Mouse (Mus musculus): Measurements from ENCODE around the gene Anapc2. TPM values are rescaled to one million over a fixed set of nuclear protein-coding genes. Genes with fewer than 3 reads are reported as not detected.
A peak's percentile ranks its signal among the peaks of the same experiment; 100 is the strongest.

The Anapc2 gene
- polyA plus RNA-seq, 1 experiment from 2014 or later = 152 TPM

- no peak overlapping the region for H3K9ac ChIP-seq
- 81% methylated on average over 8 of the region's 8 CpGs for WGBS
- no peaks in the 10 kb centered on the region for H3K36me3 ChIP-seq
- H3K27me3 ChIP-seq = peaks cover 62% of the 10 kb centered on the region
- no peak for ATAC-seq (ENCODE audit: low FRiP score)
- H3K9me3 ChIP-seq (replicated peaks) = no peaks in the 10 kb centered on the region
- no peak overlapping the region for H3K27ac ChIP-seq
- peaks cover 6% of the 10 kb centered on the region for H3K4me1 ChIP-seq
- no peak overlapping the region for H3K4me2 ChIP-seq (replicated peaks)
- no peak overlapping the region for H3K4me3 ChIP-seq
Measured at GRCm38 (mm10) chr2:25297093-25297492, 24.8 kb downstream of the Anapc2 start.

- no peak for ATAC-seq (ENCODE audit: low FRiP score)
Measured at GRCm38 (mm10) chr2:25298046-25298445, 25.8 kb downstream of the Anapc2 start.

GRCm38 (mm10) chr2:25303452-25303851 lies 31.2 kb downstream of the Anapc2 start:
- Histone ChIP-seq H3K9me3 (replicated peaks) (no peaks in the 10 kb centered on the region), H3K4me1 (peaks cover 13% of the 10 kb centered on the region), H3K27ac (no peak overlapping the region), H3K4me2 (replicated peaks) (no peak overlapping the region), H3K27me3 (peaks cover 56% of the 10 kb centered on the region), H3K36me3 (no peaks in the 10 kb centered on the region), H3K4me3 (no peak overlapping the region), H3K9ac (no peak overlapping the region)
- WGBS = 66% methylated on average over 3 of the region's 3 CpGs
- no peak for ATAC-seq (ENCODE audit: low FRiP score)

More at GRCm38 (mm10) chr2:25298046-25298445, 25.8 kb downstream of the Anapc2 start:
- no peak overlapping the region for H3K27ac ChIP-seq
- H3K36me3 ChIP-seq = no peaks in the 10 kb centered on the region
- H3K9ac ChIP-seq = no peak overlapping the region
- WGBS = 87% methylated on average over 10 of the region's 10 CpGs
- no peaks in the 10 kb centered on the region for H3K4me1 ChIP-seq
- H3K9me3 ChIP-seq (replicated peaks) = no peaks in the 10 kb centered on the region
- no peak overlapping the region for H3K4me3 ChIP-seq
- H3K27me3 ChIP-seq = peaks cover 56% of the 10 kb centered on the region
- H3K4me2 ChIP-seq (replicated peaks) = no peak overlapping the region

- Histone ChIP-seq H3K9me3 (replicated peaks) (no peaks in the 10 kb centered on the region), H3K9ac (0 out of 2 replicates have a peak overlapping the region, but pooled peaks have one; percentile 66), H3K27ac (no peak overlapping the region), H3K4me2 (replicated peaks) (peak overlapping the region; percentile 84), H3K4me1 (peaks cover 13% of the 10 kb centered on the region), H3K36me3 (no peaks in the 10 kb centered on the region), H3K4me3 (peak overlapping the region; percentile 38), H3K27me3 (peaks cover 62% of the 10 kb centered on the region)
- WGBS = 73% methylated on average over 7 of the region's 7 CpGs
- ATAC-seq (ENCODE audit: low FRiP score) = peak; percentile 24; the same call in 1 of the 2 replicates
Measured at GRCm38 (mm10) chr2:25303931-25304656, 31.8 kb downstream of the Anapc2 start.

- ATAC-seq (ENCODE audit: low FRiP score) = peak; percentile 84
- peak overlapping the region; percentile 84 for H3K4me2 ChIP-seq (replicated peaks)
- 2% methylated on average over 38 of the region's 45 CpGs for WGBS
- H3K4me1 ChIP-seq = peaks cover 13% of the 10 kb centered on the region
- H3K36me3 ChIP-seq = no peaks in the 10 kb centered on the region
- H3K27ac ChIP-seq = 0 out of 2 replicates have a peak overlapping the region, but pooled peaks have one; percentile 40
- peak overlapping the region; percentile 66 for H3K9ac ChIP-seq
- no peaks in the 10 kb centered on the region for H3K9me3 ChIP-seq (replicated peaks)
- H3K27me3 ChIP-seq = peaks cover 70% of the 10 kb centered on the region
- H3K4me3 ChIP-seq = peak overlapping the region; percentile 38
Measured at GRCm38 (mm10) chr2:25304657-25305541, 32.6 kb downstream of the Anapc2 start.

DNA sequence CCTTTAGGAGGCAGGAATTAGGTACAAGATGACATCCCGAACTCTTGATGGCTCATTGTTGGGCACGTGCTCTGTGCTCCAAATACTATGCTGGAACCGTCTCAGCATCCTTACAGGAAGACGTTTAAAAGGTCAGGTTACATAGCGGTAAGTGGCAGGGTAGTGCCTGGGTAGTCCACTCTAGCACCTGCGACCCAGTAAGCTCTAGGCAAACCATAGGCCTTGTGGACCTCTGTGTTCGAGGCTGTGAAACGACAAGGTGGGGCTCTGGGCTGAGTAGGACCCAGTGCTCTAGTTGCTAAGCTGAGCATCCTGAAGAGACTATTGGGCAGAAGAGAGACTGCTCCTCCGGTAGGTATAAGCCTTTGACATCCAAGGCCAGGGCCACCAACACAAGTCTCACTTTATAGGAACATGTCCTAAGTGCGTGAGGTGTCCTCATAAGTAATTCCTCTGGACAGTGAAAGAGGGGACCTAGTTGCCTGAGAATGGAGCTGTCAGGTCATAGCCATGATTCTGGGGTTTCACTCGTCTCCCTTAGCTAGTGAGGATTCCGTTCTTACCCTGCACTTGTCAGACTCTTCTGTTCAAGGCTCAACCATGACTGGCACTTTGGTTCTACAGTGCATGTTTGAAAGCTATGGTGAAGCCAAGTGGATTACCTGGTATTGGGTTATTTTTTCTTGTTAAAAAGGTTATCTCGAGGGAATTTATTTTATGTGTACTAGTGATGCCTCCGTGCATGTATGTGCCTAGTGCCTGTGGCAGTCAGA lies 33.5 kb downstream of the Anapc2 start:
- H3K4me3 ChIP-seq = peak overlapping the region; percentile 38
- peaks cover 79% of the 10 kb centered on the region for H3K27me3 ChIP-seq
- peaks cover 13% of the 10 kb centered on the region for H3K4me1 ChIP-seq
- ATAC-seq (ENCODE audit: low FRiP score) = peak; percentile 42; the same call in 1 of the 2 replicates
- peak overlapping the region; percentile 84 for H3K4me2 ChIP-seq (replicated peaks)
- no peaks in the 10 kb centered on the region for H3K36me3 ChIP-seq
- H3K9ac ChIP-seq = peak overlapping the region; percentile 66
- WGBS = 49% methylated on average over 14 of the region's 14 CpGs
- H3K9me3 ChIP-seq (replicated peaks) = no peaks in the 10 kb centered on the region
- no peak overlapping the region for H3K27ac ChIP-seq

GRCm38 (mm10) chr2:25310180-25310579 lies 37.9 kb downstream of the Anapc2 start:
- Histone ChIP-seq H3K9ac (no peak overlapping the region), H3K36me3 (no peaks in the 10 kb centered on the region), H3K4me3 (no peak overlapping the region), H3K27me3 (peaks cover 99% of the 10 kb centered on the region), H3K27ac (no peak overlapping the region), H3K9me3 (replicated peaks) (no peaks in the 10 kb centered on the region), H3K4me2 (replicated peaks) (no peak overlapping the region), H3K4me1 (peaks cover 4% of the 10 kb centered on the region; the same call in 1 of the 2 replicates)
- ATAC-seq (ENCODE audit: low FRiP score) = no peak
- 57% methylated on average over 10 of the region's 10 CpGs for WGBS

DNA sequence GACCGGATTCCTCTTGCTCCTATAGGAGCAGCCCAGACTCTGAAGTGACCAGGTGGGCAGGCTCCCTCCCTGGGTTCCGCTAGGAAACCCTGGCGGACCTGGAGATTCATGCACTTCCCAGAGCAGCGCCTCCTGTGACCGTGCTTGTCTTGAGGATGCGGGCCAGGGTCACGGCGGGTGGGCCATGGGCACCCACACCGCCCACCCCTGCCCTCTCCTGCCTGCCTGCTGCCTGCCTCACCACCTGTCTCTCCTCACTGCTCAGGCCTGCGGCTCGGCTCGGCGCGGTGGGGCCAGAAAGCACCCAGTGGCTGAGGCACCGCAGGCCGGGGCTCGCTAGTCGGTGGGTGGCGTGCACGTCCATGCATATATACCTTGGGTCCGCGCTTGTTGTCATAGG lies 38.7 kb downstream of the Anapc2 start:
- no peak for ATAC-seq (ENCODE audit: low FRiP score)
- Histone ChIP-seq H3K4me2 (replicated peaks) (no peak overlapping the region), H3K4me3 (no peak overlapping the region), H3K36me3 (no peaks in the 10 kb centered on the region), H3K9me3 (replicated peaks) (no peaks in the 10 kb centered on the region), H3K27ac (no peak overlapping the region), H3K27me3 (peaks cover 99% of the 10 kb centered on the region), H3K4me1 (no peaks in the 10 kb centered on the region), H3K9ac (no peak overlapping the region)
- 4% methylated on average over 22 of the region's 22 CpGs for WGBS

- Histone ChIP-seq H3K9ac (no peak overlapping the region), H3K4me2 (replicated peaks) (no peak overlapping the region), H3K36me3 (no peaks in the 10 kb centered on the region), H3K27me3 (peaks cover 99% of the 10 kb centered on the region), H3K4me3 (no peak overlapping the region), H3K4me1 (no peaks in the 10 kb centered on the region), H3K27ac (no peak overlapping the region), H3K9me3 (replicated peaks) (no peaks in the 10 kb centered on the region)
- WGBS = 8% methylated on average over 11 of the region's 11 CpGs
- ATAC-seq (ENCODE audit: low FRiP score) = no peak
Measured at GRCm38 (mm10) chr2:25311491-25311891, 39.2 kb downstream of the Anapc2 start.

- H3K4me2 ChIP-seq (replicated peaks) = peak overlapping the region; percentile 70
- 7% methylated on average over 31 of the region's 31 CpGs for WGBS
- ATAC-seq (ENCODE audit: low FRiP score) = peak; percentile 59
- peak overlapping the region; percentile 53 for H3K9ac ChIP-seq
- H3K4me1 ChIP-seq = peaks cover 9% of the 10 kb centered on the region; the same call in 1 of the 2 replicates
- no peaks in the 10 kb centered on the region for H3K9me3 ChIP-seq (replicated peaks)
- no peaks in the 10 kb centered on the region for H3K36me3 ChIP-seq
- peaks cover 84% of the 10 kb centered on the region for H3K27me3 ChIP-seq
- peak overlapping the region; percentile 45; the same call in 1 of the 2 replicates for H3K27ac ChIP-seq
- H3K4me3 ChIP-seq = peak overlapping the region; percentile 44
Measured at GRCm38 (mm10) chr2:25318119-25318966, 46.1 kb downstream of the Anapc2 start.
